Mouse (Mus musculus) mouse trophoblast stem cell (cell line): Measurements from ENCODE around the gene Rassf3.

Experiments used
- in situ Hi-C, 2 experiments: fragments of 300-500 bp; cut with MseI, MboI; formaldehyde crosslinking; loops; 2 replicates in 1 of 2; 3 replicates in 1 of 2; pipeline ENCODE4 v1.15.1; 2025

Rassf3 gene

GRCm38 (mm10) chr10:121430764-121431540 is 45.2 kb downstream of the Rassf3 start:
- in situ Hi-C loops = no loop called here

DNA sequence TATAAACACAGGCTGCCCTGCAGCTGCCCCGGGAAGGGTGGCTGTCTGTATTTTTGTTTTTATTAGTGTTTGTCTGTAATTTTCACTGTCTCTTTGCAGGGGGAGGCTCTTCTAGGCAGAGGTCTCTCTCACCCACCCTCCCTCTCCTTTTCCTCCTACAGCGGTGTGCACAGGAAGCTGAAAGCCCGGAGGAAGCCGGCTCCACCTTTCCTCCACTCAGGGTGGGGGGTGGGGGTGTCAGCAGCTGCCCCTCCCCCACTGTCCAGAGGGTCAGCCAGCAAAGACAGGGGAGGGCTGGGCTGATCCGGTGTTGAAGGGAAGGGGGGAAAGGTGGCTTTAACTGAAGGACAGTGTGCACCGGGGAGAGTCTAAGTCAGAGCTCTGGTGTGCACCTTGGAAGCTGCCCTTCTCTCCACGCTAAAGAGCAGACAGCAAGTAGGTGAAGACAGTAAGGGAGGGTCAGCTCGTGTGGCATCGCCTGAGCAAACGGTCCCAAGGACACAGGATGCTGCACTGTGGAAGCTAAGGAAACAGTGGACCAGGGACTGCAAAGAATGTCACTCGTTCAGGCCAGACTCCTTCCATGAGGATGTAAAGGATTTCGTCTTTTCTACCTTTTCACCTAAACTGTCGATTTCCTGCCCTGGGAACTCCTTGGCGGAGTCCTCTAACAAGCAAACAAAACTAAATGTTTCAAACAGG is 46.0 kb downstream of the Rassf3 start:
- in situ Hi-C loops = no loop called here

DNA sequence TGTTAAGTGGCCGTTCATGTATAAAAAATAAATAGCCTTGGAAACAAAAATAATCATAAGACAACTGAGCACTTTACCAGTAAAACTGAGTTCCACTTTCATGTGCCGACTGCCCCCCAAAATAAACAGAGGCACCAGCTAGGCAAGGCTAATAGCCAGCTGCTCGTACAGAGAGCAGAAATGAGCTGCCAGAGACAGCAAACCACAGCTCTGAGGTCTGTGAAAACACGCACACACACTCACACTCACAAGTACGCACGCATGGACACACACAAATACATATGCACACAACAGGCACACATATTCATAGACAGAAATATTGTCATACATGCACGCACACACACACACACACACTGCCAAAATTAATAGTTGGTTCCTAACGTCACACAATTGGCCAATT is 46.6 kb downstream of the Rassf3 start:
- in situ Hi-C loops = no loop called here

GRCm38 (mm10) chr10:121429089-121429488 is 47.1 kb downstream of the Rassf3 start:
- in situ Hi-C loops = no loop called here

DNA sequence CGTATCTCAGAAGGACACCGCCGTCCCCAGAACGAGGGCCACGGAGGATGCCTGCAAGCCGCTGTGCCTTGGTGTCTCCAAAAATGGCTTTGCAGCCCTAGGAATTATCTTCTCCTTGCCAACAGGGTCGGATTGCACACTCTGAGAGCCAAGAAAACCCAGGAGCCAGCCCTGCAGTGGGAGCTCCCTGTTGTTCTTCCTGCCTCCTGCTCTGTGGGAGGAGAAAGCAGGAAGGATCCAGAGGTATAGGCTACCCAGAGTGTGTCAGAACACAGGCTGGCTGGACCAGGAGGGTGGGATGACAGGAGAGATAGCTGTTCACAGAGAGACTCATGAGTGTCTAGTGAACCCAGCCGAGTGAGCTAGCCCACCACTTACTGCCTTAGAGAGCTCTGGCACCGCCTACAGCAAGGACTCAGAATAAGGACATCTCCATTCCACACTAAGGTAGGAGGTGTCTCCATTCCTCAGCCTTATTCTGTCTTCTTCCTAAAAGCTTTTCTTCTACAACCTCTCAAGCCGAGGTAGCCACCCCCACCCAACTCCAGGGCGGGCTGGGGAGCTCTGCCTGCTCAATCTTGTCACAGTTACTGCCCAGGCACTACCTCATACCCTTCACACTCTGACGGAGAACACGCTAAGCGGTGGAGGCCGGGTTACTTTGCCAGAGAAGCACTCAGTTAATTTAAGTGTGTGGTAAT is 48.0 kb downstream of the Rassf3 start:
- in situ Hi-C loops = no loop called here

DNA sequence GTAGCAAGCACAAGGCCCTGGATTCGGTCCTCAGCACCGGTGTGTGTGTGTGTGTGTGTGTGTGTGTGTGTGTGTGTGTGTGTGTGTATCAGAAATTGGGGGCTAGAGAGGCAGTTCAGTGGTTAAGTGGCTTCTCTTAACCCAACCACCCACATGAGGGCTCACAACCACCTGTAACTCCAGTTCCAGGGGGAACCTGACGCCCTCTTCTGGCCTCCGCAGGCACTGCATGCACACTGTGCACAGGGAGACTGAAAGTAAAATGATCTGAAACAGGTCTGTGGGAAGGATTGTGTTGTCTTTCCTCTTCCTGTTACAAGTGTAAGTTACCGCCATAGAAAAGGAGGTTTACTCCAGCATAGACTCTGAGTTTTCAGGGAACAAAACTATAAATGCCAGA is 49.0 kb downstream of the Rassf3 start:
- in situ Hi-C loops = no loop called here

GRCm38 (mm10) chr10:121426458-121427070 is 49.6 kb downstream of the Rassf3 start:
- in situ Hi-C loops = no loop called here

DNA sequence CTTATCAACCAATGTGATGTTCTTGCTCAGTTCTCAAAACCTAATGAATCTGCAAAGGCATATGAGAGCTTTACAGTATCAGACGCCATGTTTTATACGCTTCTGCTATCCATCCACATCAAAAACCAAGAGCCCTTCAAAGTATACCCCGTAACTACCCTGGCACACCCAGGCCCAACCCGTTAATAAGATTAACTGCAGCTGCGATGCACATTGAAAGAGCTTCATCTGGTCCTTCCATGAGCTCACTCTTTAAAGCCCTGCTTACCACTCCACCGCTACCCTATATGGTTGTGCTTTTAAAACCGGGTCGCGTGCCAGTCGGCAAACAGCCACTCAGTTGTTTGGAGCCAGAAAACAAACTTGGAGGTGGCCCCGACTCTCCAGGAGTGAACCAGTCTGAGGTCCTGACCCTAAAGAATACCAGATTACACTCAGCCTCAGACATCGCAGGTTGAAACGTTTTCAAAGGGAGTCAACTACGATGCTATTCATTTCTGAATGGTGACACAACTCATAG is 50.6 kb downstream of the Rassf3 start:
- in situ Hi-C loops = no loop called here

DNA sequence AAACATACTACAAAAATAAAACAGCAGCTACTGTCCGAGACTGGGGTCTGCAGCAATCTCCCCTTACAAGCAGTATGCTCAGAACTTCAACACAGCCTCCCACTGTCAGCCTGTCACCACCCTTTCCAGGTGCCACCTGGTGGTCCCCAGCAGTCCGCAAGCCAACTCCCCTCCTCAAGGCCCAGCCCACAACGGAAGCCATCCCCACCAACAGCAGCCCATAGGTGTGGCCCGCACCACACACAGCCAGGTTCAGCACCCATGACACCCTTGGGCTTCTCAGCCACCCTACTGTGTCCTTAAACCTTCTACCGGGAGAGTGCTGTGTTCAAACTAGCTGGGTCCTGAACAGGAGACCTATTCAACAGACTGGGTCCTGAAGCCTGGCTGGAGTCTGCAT is 51.1 kb downstream of the Rassf3 start:
- in situ Hi-C loops = no loop called here

- in situ Hi-C loops = no loop called here
These were observed 51.7 kb downstream of the Rassf3 start for GRCm38 (mm10) chr10:121424455-121424854.

DNA sequence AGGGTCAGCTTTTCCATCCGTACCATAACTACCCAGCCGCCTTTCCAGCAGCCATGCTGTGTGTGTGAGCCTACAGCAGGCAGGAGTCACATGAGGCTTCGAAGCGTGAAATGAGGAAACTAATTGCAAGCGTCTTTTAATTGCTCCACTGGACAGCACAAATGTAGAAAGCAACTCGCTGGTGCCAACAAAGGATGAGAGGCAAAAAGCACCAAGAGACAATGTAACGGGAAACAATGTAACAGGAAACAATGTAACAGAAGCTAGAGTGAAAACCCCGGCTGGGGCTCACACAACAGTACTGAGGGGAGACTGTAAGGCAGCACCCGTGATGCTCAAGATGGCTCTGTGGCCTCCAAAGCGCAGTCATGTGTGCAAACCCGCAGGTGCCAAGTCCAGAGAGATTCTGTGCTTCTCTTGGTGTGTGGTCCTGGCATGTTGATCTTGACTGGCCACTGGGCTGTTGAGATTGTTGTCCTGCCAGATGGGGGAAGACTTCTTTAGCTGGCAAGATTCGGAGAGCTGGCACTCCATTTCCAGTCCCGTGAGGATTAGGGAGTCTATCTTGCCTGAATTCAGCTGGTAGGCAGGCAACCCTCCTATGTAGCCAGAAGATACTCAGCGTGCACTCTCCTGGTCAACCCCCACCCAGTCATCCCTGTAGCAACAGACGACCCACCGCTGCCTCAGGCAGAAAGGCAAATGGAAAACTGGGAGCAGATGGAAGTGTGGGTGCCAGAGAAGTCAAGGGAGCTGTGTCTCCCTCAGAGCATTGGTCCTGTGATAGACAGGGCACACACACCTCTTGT is 52.4 kb downstream of the Rassf3 start:
- in situ Hi-C loops = no loop called here

- in situ Hi-C loops = no loop called here
These were observed 53.9 kb downstream of the Rassf3 start for GRCm38 (mm10) chr10:121422294-121422693.

GRCm38 (mm10) chr10:121421657-121422290 is 54.4 kb downstream of the Rassf3 start:
- in situ Hi-C loops = no loop called here

DNA sequence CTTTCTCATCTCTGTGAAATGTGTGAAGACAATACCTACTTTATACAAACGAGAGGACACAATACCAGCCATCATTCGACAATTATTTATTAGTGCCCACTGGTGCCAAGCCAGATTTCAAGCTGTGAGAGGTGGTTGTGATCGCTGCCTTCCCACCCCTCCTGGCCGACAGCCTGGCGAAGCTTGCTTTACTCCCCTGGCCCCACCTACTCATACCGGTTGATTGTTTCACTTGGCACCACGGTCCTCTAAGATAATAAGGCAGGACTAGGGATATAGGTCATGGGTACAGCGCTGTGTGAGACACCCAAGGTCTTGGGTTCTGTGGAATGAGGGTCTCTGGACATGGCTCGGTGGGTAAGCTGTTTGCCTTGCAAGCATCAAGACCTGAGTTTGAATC is 55.1 kb downstream of the Rassf3 start:
- in situ Hi-C loops = no loop called here

GRCm38 (mm10) chr10:121419640-121420470 is 56.3 kb downstream of the Rassf3 start:
- in situ Hi-C loops = no loop called here

GRCm38 (mm10) chr10:121418835-121419234 is 57.3 kb downstream of the Rassf3 start:
- in situ Hi-C loops = no loop called here

DNA sequence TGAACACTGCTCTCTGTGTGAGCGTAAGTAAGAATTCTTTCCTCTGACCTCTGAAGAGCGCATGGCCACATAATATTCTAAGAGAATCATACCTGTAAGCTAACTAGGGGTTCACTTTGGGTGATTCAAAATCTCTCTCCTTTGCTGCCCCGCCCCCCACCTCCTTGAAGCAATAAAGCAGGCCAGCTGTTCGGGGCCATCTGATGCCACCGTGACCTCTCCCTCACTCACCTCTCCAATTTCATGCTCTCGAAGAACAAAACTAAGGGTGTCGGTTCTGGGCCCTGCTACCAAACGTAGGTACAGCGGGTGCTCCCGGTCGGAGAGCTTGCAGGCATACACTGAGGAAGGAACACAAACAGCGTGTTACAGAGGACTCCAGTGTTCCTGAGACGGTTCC is 62.0 kb downstream of the Rassf3 start:
- in situ Hi-C loops = no loop called here

DNA sequence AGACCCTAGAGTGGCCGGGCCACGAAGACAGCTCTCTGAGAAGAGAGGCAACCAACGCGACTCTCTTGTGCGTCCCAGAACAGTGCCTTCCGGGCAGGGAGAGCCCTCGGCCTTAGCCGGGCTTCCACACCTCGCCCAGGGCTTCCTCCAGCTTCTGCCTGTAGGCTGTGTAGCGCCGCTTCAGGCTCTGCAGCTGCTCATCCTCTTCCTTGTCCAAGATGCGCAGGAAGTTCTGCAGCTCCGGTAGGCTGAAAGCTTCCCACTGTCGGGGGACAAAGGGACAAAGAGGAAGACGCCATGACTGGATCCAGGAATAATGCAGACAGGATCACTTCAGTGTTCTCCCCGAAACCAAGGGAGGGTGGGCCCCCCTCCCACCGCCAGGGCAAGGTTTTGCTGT is 63.3 kb downstream of the Rassf3 start:
- in situ Hi-C loops = no loop called here

DNA sequence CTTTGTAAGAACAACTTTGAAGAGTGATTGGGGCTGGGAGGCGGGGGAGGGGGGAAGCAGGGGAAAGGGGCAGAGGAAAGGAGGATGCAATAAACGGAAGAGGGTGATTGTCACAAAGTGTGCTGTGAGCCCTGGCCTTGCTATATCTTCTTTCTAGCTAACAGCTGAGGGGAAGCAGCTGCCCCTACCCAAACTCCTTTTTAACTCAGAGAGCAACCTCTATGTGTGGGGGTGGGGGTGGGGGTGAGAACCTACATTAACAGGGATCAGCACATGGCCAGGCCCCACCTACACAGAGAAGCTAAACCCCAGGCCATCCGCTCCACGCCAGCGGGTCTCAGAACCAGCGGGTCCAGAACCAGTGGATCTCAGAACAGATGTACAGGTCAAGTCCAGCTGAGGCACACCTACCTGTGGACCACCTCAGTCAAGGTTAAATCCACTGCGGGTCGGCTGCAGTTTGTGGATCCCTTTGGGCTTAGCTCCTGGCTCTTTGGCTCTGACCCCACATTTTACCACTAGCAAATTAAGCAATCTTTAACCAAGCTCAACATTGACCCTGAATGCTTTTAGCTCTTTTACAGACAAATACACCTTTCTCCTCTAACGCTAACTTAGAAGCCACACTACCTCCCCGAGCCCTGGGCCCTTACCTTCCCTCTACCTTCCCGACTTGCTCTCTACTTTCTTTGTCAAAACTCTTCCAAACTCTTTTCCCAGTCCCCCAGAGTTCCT is 64.3 kb downstream of the Rassf3 start:
- in situ Hi-C loops = no loop called here
